Mouse (Mus musculus): ENCODE measurements around the gene Gm4858.
"Not testable (repeated sequence)": the region's sequence is repeated elsewhere in the genome, so short reads cannot be mapped to it uniquely, and the experiment has no call there.

Gm4858 gene

DNA sequence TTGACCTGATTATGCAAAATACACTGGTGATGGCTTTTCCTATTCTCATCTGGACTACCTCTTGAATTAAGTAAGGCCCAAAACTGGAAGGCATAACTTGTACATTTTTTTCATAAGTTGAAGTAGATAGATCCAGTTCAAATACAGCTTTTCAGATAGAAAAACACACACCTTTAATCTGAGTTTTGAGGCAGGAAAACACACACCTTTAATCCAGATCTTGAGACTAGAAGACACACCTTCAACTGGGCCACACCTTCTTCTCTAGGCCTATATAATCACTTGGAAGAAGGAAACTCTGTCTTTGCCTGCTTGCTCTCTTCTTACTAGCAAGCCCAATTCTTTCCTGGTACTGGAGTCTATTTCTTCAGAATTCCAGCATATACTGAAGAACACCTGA lies at the start of gene Gm4858:
Gm4858 (plus strand) TSS at position 301 of the 400 bp plus-strand sequence.
- not testable (repeated sequence) for DNase-seq (ENCODE audit: low spot score)

DNA sequence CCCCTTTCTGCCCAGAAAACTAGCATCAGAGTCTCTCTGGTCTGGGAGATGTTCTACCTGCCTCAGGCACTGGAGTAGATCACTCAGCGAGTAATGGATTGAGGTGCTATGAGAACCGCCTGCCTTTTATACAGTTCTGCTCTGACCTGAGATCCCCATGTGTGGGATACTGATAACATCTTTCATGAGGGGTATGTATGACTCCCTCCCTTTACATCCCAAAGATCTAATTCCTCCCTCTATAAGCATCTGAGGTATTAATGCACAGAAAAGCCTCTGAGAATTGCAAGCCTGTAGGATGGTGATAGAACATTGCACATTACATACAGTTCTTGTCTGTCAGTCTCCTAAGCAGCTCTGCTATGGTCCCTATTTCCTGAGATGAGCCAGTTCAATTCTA lies 49.7 kb upstream of the Gm4858 start, which contains the start of gene Lce1m:
Lce1m (minus strand) TSS at position 101 of the 400 bp plus-strand sequence.
- DNase-seq (ENCODE audit: low spot score) = no peak

DNA sequence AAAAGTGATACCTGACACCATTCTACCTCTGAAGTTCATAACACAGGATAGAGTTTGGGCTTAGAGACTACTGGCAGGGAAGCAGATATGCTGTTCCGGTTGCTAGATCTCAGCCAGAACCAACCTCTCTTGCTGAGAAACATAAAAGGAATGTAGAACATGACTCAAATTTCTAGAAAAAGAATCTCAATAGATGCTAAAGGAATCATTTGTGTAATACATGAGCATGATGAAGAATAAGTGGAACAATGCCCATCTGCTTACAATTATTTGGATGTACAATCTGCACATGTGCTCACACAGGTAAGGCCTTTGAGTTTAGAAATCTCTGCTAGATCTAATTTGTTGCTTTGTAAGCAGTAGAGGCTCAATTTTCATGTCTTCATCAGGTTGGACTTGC lies 47.5 kb upstream of the Gm4858 start:
- DNase-seq (ENCODE audit: low spot score) = no peak

DNA sequence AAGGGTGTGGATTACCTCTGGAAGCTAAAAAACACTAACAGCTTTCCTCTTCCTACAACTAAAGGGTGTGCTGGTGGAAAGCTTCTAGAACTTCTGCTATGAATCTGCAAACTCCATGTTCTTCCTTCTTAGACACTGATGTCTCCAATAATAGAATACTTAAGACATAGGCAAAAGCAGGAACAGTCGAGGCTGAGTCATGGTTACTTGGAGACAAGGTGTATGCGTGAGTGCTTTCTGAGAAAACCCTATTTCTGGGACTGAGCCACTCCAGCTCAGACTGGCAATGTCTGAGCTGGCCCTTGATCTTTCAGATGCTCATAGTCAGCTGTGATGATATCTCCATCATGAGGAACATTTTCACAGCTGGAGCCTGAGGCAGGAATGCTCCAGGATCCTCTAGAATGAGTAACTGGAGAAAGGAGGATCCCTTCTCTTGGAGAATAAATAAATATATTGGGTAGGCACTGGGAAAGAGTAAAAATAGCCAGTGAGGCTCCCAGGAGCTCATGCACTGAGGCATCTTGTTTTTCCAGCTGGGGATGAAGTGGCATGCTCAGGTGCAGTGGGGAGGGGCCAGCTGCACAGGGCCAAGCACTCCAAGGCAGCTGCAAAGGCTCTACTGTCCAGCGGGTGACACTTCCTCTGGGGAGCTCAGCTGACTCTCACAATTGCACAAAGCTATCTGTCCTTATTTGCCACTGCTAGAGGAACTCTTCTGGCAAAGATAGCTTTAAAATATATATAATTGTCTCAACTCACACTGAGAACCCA lies 45.0 kb upstream of the Gm4858 start:
- DNase-seq (ENCODE audit: low spot score) = no peak

DNA sequence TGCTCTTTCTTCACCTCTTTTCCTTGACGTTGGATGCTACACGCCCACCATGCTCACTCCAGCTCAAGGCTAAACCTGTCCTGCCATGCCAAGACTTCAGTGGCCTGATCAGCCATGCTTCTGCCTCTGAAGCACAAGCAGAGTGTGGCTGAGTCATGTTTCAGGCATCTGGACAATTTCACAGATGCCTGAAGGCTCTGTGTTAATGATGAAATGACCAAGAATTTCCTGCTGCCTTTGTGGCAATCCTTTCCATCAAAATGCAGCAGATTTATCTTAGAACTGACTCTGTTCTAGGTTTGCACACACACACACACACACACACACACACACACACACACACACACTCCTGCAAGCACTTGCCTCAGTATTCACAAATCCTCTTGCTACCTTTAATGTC lies 43.1 kb upstream of the Gm4858 start:
- no peak for DNase-seq (ENCODE audit: low spot score)

DNA sequence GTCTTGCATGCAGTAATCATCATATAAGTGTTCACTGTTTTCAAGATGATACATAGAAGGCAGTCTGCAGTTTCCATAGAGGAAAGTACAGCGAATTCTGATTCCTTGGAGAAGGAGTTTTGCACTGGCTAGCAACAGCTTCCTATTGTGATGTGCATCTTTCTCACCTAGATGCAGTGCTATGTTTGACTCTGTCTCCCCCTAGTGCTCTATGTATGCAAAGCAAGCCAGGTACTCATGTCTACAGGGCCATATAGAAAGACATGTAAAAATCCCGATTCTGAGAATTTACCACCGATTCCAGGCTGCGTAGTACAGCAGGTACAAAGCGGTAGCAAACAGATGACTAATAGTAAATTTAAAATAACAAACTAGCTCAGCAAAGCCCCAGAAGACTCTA lies 37.2 kb upstream of the Gm4858 start:
- DNase-seq (ENCODE audit: low spot score) = peak; percentile 2

DNA sequence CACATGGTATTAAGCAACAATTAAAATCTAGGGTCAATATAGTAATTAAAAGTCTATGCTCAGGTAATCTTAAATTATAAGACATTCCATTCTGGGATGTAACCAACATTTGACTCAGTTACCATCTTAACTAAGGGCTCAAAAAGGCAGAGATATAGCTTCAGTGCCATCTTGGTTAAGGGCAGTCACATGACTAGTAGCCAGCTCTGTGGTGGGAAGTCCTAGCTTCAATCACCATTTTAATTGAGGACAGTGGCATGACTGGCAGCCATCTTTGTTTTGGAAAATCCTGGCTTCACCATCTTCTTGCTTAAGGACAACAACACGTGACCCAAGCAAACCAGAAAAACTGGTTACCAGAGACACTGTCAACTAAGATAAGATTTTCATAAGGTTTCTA lies 18.4 kb upstream of the Gm4858 start:
- no peak for DNase-seq (ENCODE audit: low spot score)

DNA sequence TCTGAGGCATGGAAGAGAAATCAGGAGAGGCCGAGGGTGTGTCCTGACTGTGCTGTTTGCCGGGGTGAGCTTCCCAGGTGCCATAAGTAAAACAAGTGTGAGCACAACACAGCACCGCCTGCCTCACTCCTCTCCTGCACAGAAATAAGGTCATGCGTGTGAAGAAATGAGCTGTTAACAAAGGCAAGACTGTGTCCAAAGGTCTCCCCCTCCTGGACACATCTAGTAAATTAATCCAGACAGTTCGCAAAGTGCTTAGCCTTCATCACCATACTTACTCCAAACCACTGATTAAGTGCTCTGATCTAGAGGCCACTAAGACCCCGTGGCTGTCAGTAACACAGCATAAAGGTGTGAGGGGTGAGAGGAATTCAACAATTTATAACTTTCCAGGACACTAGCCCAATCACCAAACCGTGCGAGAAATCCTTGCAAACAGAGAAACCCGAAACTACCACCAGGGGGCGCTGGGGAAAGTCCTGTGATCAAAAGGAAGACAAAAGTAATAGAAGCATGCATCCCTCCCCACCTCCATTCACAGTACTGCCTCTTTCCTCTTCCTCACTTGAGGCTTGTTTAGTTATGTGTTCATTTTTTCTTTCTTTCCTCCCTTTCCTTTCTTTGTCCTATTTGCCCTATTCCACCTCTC lies 15.7 kb upstream of the Gm4858 start:
- DNase-seq (ENCODE audit: low spot score) = peak; percentile 11

DNA sequence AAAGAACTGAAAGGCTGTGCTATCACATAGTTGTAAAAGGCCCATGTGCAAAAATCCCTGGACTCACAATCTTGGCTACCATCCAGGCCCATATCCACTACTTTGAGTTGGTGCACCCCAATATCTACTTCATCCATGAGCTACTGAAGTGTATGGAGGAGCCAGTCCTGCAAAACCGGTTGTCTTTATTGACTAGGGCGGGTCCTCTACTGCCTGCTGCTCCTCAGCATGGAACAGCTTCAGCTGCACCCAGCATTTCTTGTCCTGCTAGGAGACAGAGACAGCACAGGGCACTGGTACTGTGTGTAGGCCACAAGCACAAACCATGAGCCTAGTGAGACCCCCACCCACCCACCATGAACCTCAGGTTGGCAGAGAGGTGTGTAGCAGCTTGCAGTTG lies 18.0 kb downstream of the Gm4858 start:
- no peak for DNase-seq (ENCODE audit: low spot score)

DNA sequence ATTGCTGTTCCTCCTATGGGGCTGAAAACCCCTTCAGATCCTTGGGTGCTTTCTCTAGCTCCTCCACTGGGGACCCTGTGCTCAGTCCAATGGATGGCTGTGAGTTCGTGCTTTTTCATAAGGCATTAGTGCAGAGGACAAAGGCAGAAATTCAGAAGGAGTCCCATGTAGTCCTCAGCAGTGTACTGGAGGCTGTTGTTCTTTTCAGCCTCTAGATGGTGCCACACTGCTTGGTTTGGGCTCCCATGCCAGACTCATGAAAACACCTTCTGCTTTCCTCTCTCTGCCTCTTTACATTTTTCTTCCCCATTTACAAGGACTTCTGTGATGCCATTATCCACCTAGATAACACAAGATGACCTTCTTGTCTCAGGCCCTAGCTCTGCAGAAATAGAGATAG lies 25.0 kb downstream of the Gm4858 start:
- not testable (repeated sequence) for DNase-seq (ENCODE audit: low spot score)

DNA sequence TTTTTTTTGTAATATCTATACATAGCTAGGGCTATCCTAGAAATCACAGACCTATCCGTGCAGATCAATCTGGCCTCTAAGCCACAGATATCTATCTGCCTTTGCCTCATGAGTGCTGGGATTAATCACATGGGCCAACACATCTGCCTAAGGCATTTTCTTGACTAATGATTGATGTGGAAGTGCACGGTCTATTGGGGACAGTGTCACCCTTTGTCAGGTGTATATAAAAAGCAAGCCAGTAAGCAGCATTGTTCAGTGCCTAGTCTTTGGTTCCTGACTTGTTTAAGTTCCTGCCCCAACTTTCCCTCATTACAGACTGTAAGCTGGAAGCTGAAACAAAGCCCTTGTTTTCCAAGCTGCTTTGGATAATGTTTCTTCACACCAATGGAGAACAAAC lies 27.8 kb downstream of the Gm4858 start:
- DNase-seq (ENCODE audit: low spot score) = no peak

DNA sequence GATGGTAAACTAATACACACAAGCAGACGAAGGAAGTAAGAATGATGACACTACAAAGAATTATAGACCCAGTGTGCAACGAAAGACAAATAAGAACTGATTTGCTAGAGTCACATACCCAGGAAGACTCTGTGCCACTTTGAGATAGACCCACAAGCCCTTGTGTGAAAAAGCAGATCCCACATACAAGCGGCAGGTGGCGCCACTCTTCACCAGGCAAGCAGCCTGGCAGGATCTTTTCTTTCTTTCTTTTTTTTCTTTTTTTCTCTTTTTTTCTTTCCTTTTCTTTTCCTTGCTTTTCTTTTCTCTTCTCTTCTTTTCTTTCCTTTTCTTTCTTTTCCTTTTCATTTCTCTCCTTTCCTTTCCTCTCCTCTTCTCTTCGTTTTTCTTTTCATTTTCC lies 43.0 kb downstream of the Gm4858 start:
- no peak for DNase-seq (ENCODE audit: low spot score)

DNA sequence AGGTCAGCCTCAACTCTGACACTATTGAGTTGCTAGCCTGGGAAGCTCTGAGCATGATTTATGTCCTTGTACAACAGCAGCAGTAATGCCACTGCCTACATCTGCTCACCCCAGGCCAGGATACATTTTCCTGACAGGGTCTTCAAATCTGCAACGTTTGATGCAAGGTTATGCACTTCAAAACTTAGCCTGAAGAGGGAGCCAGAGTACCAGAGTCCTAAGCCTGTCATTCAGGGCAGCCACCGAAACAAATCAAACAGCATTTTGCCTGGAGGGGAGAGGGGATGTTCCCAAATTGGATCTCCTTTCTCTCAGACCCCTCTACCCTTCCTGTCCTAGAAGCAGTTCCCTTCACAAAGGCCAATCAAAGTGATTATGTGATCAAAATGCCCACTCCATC lies 45.9 kb downstream of the Gm4858 start:
- no peak for DNase-seq (ENCODE audit: low spot score)

DNA sequence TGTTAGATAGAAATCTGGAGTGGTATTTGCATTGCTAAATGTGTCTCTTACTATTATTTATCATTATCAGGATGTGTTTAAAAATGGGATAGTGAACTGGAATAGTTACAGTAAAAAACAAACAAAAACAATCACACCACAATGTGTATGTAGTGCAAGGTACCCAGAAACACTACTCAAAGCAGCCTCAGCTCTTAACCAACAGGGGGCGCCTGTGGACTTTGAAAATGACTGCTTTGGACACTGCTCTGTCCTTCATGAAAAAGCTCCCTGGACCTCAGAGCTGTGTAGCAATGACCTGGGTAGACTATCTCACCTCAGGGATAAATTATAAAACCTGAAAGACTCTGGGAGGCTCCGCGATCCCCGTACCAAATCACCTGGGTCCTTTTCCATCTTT lies 50.5 kb downstream of the Gm4858 start:
- no peak for DNase-seq (ENCODE audit: low spot score)
